ENCODE assay signal across 8 mouse cellular contexts in the genomic region with DNA sequence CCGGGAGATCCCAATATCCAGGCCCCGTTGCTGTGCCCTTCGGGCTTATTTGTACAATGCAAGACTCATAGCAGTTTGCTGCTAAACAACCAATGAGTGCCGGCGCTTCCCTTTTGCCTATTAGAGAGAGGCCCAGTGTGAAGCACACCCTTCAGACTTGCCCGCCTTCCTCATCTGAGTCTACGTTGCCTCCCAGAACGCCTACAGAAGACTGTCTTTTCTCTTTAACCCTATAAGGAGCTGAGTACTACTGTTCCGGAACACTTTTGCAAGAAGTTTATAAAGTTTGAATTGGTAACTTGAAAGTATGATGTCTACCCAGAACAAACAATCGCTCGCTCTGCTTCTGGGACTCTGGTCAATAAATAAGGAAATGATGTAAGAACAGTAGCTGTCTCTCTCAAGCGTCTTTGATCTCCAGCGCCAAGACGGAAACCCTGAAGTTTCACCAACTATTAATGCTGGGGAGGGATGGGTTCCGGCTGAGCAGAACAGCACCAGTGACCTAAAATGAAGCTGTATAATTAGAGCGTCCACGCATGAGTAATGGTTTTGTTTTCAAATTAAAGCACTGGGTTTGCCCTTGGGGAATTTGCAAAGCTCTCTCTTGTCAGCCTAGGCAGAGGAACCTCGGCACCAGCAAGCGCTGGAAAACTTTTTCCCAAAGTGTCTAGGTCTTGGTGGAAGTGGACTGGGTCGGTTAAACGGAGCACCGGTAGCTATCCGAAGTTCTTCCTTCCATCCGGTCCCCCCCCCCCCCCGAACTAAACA. TPM values are rescaled to one million over a fixed set of nuclear protein-coding genes. Genes with fewer than 3 reads are reported as not detected.
DNase-seq lines count a peak whose midpoint lies in the region; ATAC-seq and TF ChIP-seq lines count a peak whose summit lies in the region.

No protein-coding gene starts in this region.

- peak overlapping the region; percentile 30 for H3K4me3 ChIP-seq in cortical plate, adult 2 months (ENCODE audit: insufficient read depth, low read length)
- H3K4me3 ChIP-seq in intestine, embryonic 16.5 days (ENCODE audit: low read length), result peak overlapping the region; percentile 73
- H3K4me3 ChIP-seq in liver, postnatal 0 days (ENCODE audit: low read depth, low read length), result peak overlapping the region; percentile 80
- peak overlapping the region; percentile 66 for H3K4me3 ChIP-seq in neural tube, embryonic 12.5 days
- peak overlapping the region; percentile 80 for H3K4me3 ChIP-seq in thymus, adult 2 months (ENCODE audit: control insufficient read depth, insufficient read depth, low read length)

- H3K27ac ChIP-seq in cortical plate, adult 2 months (ENCODE audit: insufficient read depth, low read length), result no peak overlapping the region
- H3K27ac ChIP-seq in intestine, embryonic 16.5 days (ENCODE audit: low read length), result peak overlapping the region; percentile 94
- H3K27ac ChIP-seq in liver, postnatal 0 days (ENCODE audit: low read depth), result peak overlapping the region; percentile 96
- no peak overlapping the region for H3K27ac ChIP-seq in neural tube, embryonic 12.5 days
- peak overlapping the region; percentile 99 for H3K27ac ChIP-seq in thymus, adult 2 months (ENCODE audit: control insufficient read depth, insufficient read depth, low read length)

- H3K36me3 ChIP-seq in intestine, embryonic 16.5 days (ENCODE audit: control insufficient read depth, insufficient read depth, low read length), result peaks cover 2% of the 10 kb centered on the region; the same call in 1 of the 2 replicates
- H3K36me3 ChIP-seq in liver, postnatal 0 days (replicated peaks; ENCODE audit: insufficient read depth, low read length), result peaks cover 21% of the 10 kb centered on the region
- no peaks in the 10 kb centered on the region for H3K36me3 ChIP-seq in neural tube, embryonic 12.5 days
- H3K36me3 ChIP-seq in thymus, adult 2 months (ENCODE audit: control insufficient read depth, insufficient read depth, low read length), result no peaks in the 10 kb centered on the region

- H3K4me2 ChIP-seq in intestine, embryonic 16.5 days (ENCODE audit: low read depth, low read length), result peak overlapping the region; percentile 73
- peak overlapping the region; percentile 71 for H3K4me2 ChIP-seq in liver, postnatal 0 days (ENCODE audit: low read depth, low read length)
- H3K4me2 ChIP-seq in neural tube, embryonic 12.5 days (replicated peaks), result peak overlapping the region; percentile 91

- H3K4me1 ChIP-seq in cortical plate, adult 2 months (ENCODE audit: control insufficient read depth, insufficient read depth, low read length), result no peaks in the 10 kb centered on the region
- peaks cover 10% of the 10 kb centered on the region; the same call in 1 of the 2 replicates for H3K4me1 ChIP-seq in intestine, embryonic 16.5 days (ENCODE audit: control insufficient read depth, insufficient read depth, low read length)
- peaks cover 22% of the 10 kb centered on the region for H3K4me1 ChIP-seq in liver, postnatal 0 days (ENCODE audit: insufficient read depth)
- H3K4me1 ChIP-seq in neural tube, embryonic 12.5 days, result peaks cover 2% of the 10 kb centered on the region; the same call in 1 of the 2 replicates
- peaks cover 7% of the 10 kb centered on the region for H3K4me1 ChIP-seq in thymus, adult 2 months (replicated peaks; ENCODE audit: control insufficient read depth, insufficient read depth, low read length)

- peak; percentile 42 for TF ChIP-seq EP300 in liver, postnatal 0 days (IDR thresholded peaks at IDR 0.05; ENCODE audit: low read depth)

- no peak for TF ChIP-seq POLR2A in cortical plate, adult 2 months (IDR thresholded peaks at IDR 0.05; ENCODE audit: extremely low read depth, insufficient read depth, low read length)
- TF ChIP-seq POLR2A in thymus, adult 2 months (IDR thresholded peaks at IDR 0.05; ENCODE audit: control insufficient read depth, extremely low read depth, insufficient read depth, low read length, poor library complexity), result no peak

- no peaks in the 10 kb centered on the region for H3K27me3 ChIP-seq in intestine, embryonic 16.5 days (replicated peaks; ENCODE audit: control insufficient read depth, insufficient read depth, low read length)
- no peaks in the 10 kb centered on the region for H3K27me3 ChIP-seq in liver, postnatal 0 days (ENCODE audit: insufficient read depth, low read length)
- no peaks in the 10 kb centered on the region for H3K27me3 ChIP-seq in neural tube, embryonic 12.5 days (replicated peaks)
- H3K27me3 ChIP-seq in thymus, adult 2 months (ENCODE audit: control insufficient read depth, insufficient read depth, low read length), result no peaks in the 10 kb centered on the region

- no peaks in the 10 kb centered on the region for H3K9me3 ChIP-seq in intestine, embryonic 16.5 days (ENCODE audit: control insufficient read depth, low read length)
- H3K9me3 ChIP-seq in liver, postnatal 0 days (ENCODE audit: low read length), result no peaks in the 10 kb centered on the region
- H3K9me3 ChIP-seq in neural tube, embryonic 12.5 days, result no peaks in the 10 kb centered on the region

- DNase-seq in left cerebral cortex, postnatal 25 days (ENCODE audit: low spot score in 2 of 2), result peak; percentile 4 to 14
- DNase-seq in left cerebral cortex, adult 11 months (ENCODE audit: low spot score), result no peak
- peak; percentile 76 for DNase-seq in liver, postnatal 0 days
- DNase-seq in thymus, adult 2 months, result peak; percentile 51

- peak overlapping the region; percentile 95 for H3K9ac ChIP-seq in intestine, embryonic 16.5 days (ENCODE audit: low read depth, low read length)
- H3K9ac ChIP-seq in liver, postnatal 0 days (replicated peaks), result peak overlapping the region; percentile 92
- H3K9ac ChIP-seq in neural tube, embryonic 12.5 days, result peak overlapping the region; percentile 75

- intact Hi-C loops in left cerebral cortex, postnatal 25 days (cut with DNase I), result loop anchor here (5.0 kb wide), 1 partner anchor 85 kb away; a partner anchor contains a TSS

- peak; percentile 81 for ATAC-seq in granulocyte monocyte progenitor cell, adult 5-6 weeks (replicated peaks; ENCODE audit: poor library complexity, severe bottlenecking)
- ATAC-seq in intestine, embryonic 16.5 days, result peak; percentile 79
- ATAC-seq in liver, postnatal 0 days, result peak; percentile 83
- ATAC-seq in neural tube, embryonic 12.5 days (ENCODE audit: low FRiP score, low read depth), result peak; percentile 78

- TF ChIP-seq CTCF in cortical plate, adult 2 months (IDR thresholded peaks at IDR 0.05; ENCODE audit: extremely low read depth, insufficient read depth, low read length), result no peak
- TF ChIP-seq CTCF in liver, postnatal 0 days (IDR thresholded peaks at IDR 0.05; ENCODE audit: low read depth), result no peak
- TF ChIP-seq CTCF in thymus, adult 2 months (IDR thresholded peaks at IDR 0.05; ENCODE audit: borderline replicate concordance, control insufficient read depth, extremely low read depth, insufficient read depth, low read length, poor library complexity), result no peak

- WGBS in intestine, embryonic 16.5 days, result 3% methylated on average over 25 of the region's 25 CpGs
- WGBS in liver, postnatal 0 days (ENCODE audit: insufficient replicate concordance), result 3% methylated on average over 23 of the region's 25 CpGs
- 5% methylated on average over 23 of the region's 25 CpGs for whole genome bisulfite sequencing in neural tube, embryonic 12.5 days
- WGBS in thymus, adult 2 months, result 1% methylated on average over 24 of the region's 25 CpGs

RNA-seq across cellular contexts. Expression of a gene that starts 0.7 kb away (rescaled TPM):
- 10 to 100 TPM; 24.5 to 25.4 TPM for total RNA-seq in left cerebral cortex, postnatal 25 days (2021)
- polyA plus RNA-seq in cortical plate, adult 2 months (2012; rRNA removed), result 55.2 and 57.3 TPM in 2 replicates
- 25.3 and 36.0 TPM in 2 replicates for total RNA-seq in granulocyte monocyte progenitor cell, adult 5-6 weeks (2014; fragmentation: Nextera tagmentation)
- total RNA-seq in granulocyte monocyte progenitor cell, adult 5-6 weeks (2017), result 17.9 and 24.2 TPM in 2 replicates
- polyA plus RNA-seq in intestine, embryonic 16.5 days (2015; fragmentation: Nextera tagmentation; extraction: Ambion mirVana), result 89.7 and 100 TPM in 2 replicates
- polyA plus RNA-seq in liver, postnatal 0 days (2015; fragmentation: Nextera tagmentation; extraction: Ambion mirVana), result 32.5 and 34.3 TPM in 2 replicates
- 31.5 and 34.4 TPM in 2 replicates for polyA plus RNA-seq in neural tube, embryonic 12.5 days (2016; fragmentation: Nextera tagmentation; extraction: Ambion mirVana)
- polyA plus RNA-seq in thymus, adult 2 months (2012; rRNA removed), result 15.0 and 20.0 TPM in 2 replicates

RNA-seq across cellular contexts. Expression of a gene that starts 41.4 kb away (rescaled TPM):
- total RNA-seq in left cerebral cortex, postnatal 25 days (2021), result 1 to 10 TPM; 1.8 to 2.3 TPM
- polyA plus RNA-seq in cortical plate, adult 2 months (2012; rRNA removed), result 2.0 and 2.5 TPM in 2 replicates
- 8.9 and 17.6 TPM in 2 replicates for total RNA-seq in granulocyte monocyte progenitor cell, adult 5-6 weeks (2014; fragmentation: Nextera tagmentation)
- 15.8 and 17.0 TPM in 2 replicates for total RNA-seq in granulocyte monocyte progenitor cell, adult 5-6 weeks (2017)
- polyA plus RNA-seq in intestine, embryonic 16.5 days (2015; fragmentation: Nextera tagmentation; extraction: Ambion mirVana), result 27.7 and 30.2 TPM in 2 replicates
- polyA plus RNA-seq in liver, postnatal 0 days (2015; fragmentation: Nextera tagmentation; extraction: Ambion mirVana), result 43.3 and 44.4 TPM in 2 replicates
- 5.8 and 6.3 TPM in 2 replicates for polyA plus RNA-seq in neural tube, embryonic 12.5 days (2016; fragmentation: Nextera tagmentation; extraction: Ambion mirVana)
- polyA plus RNA-seq in thymus, adult 2 months (2012; rRNA removed), result 3.9 and 5.4 TPM in 2 replicates

Comparison
In these comparisons a context has a peak if more than half of its experiments do, and no peak if none do; other contexts are left out.
1. H3K27ac ChIP-seq: peak in intestine, embryonic 16.5 days (single experiment), liver, postnatal 0 days (single experiment) and thymus, adult 2 months (single experiment); none in cortical plate, adult 2 months (single experiment) and neural tube, embryonic 12.5 days (single experiment).
2. H3K4me3 ChIP-seq: peak in every context shown above with its lines; median percentile 80 in liver, postnatal 0 days; 80 in thymus, adult 2 months; 73 in intestine, embryonic 16.5 days; 66 in neural tube, embryonic 12.5 days; 30 in cortical plate, adult 2 months.
3. Peak in every context shown above with its lines, with median percentiles within 50 percentile points of each other: ATAC-seq, H3K4me2 ChIP-seq and H3K9ac ChIP-seq.